Comparison of ENCODE assay signal across 29 mouse cellular contexts in genomic region chr9:54743891-54744290, GRCm38 (mm10). TPM values are rescaled to one million over a fixed set of nuclear protein-coding genes. Genes with fewer than 3 reads are reported as not detected.
DNase-seq lines count a peak whose midpoint lies in the region; ATAC-seq and TF ChIP-seq lines count a peak whose summit lies in the region.
"Had no signal": no experiment of that assay in that cellular context is flagged by ENCODE, and none has a peak within 500 bp of the region (broad histone marks: within the 10 kb centered on the region; RNA-seq: fewer than 3 reads in every experiment).

No protein-coding gene starts in this region.

- H3K27me3 ChIP-seq in forebrain, embryonic 10.5 days (ENCODE audit: poor library complexity, severe bottlenecking) = no peaks in the 10 kb centered on the region
- no peaks in the 10 kb centered on the region for H3K27me3 ChIP-seq in forebrain, postnatal 0 days (ENCODE audit: insufficient read depth, low read length)
- H3K27me3 ChIP-seq: forebrain, embryonic 12.5 days; forebrain, embryonic 15.5 days; intestine, embryonic 15.5 days; Patski had no signal

- no peak for DNase-seq in forebrain, embryonic 10.5 days (ENCODE audit: extremely low spot score, low spot score)
- DNase-seq in forebrain, postnatal 0 days = no peak
- no peak for DNase-seq in kidney, postnatal 4 days
- DNase-seq in left cerebral cortex, adult 18-20 months (ENCODE audit: low spot score in 2 of 2) = no peak
- DNase-seq: adrenal gland, postnatal 10 days; adrenal gland, postnatal 36 days; B cell, adult 2 months; cerebellum, adult 11 months; cerebellum, adult 2 months; cerebellum, adult 9-11 months; cerebellum, postnatal 25 days; embryo, embryonic 11 days; gastrocnemius, postnatal 10 days; gastrocnemius, postnatal 36 days; heart, adult 11 months had no signal

- H3K9me3 ChIP-seq in forebrain, embryonic 10.5 days = no peaks in the 10 kb centered on the region
- H3K9me3 ChIP-seq in forebrain, postnatal 0 days (ENCODE audit: low read length) = no peaks in the 10 kb centered on the region
- H3K9me3 ChIP-seq: forebrain, embryonic 12.5 days; forebrain, embryonic 15.5 days; G1E; hindbrain, embryonic 13.5 days; intestine, embryonic 15.5 days had no signal

- peaks cover 44% of the 10 kb centered on the region for H3K4me1 ChIP-seq in forebrain, embryonic 10.5 days
- no peaks in the 10 kb centered on the region for H3K4me1 ChIP-seq in forebrain, postnatal 0 days (ENCODE audit: insufficient read depth)
- H3K4me1 ChIP-seq: intestine, embryonic 15.5 days had no signal

- H3K9ac ChIP-seq in forebrain, postnatal 0 days = no peak overlapping the region
- H3K9ac ChIP-seq: forebrain, embryonic 12.5 days; forebrain, embryonic 15.5 days; hindbrain, embryonic 13.5 days; intestine, embryonic 15.5 days had no signal

- 89% methylated on average over 4 of the region's 4 CpGs for WGBS in forebrain, embryonic 10.5 days
- 83% methylated on average over 4 of the region's 4 CpGs for WGBS in forebrain, postnatal 0 days

- no peak for TF ChIP-seq CTCF in forebrain, postnatal 0 days (IDR thresholded peaks at IDR 0.05; ENCODE audit: low read depth)

- H3K4me2 ChIP-seq in forebrain, postnatal 0 days (ENCODE audit: low read depth) = no peak overlapping the region
- H3K4me2 ChIP-seq: forebrain, embryonic 12.5 days; forebrain, embryonic 15.5 days; heart, embryonic 11.5 days; hindbrain, embryonic 13.5 days; intestine, embryonic 15.5 days had no signal

- no peak overlapping the region for H3K4me3 ChIP-seq in forebrain, embryonic 10.5 days
- no peak overlapping the region for H3K4me3 ChIP-seq in forebrain, postnatal 0 days (ENCODE audit: low read depth, low read length)
- H3K4me3 ChIP-seq: forebrain, embryonic 12.5 days; forebrain, embryonic 15.5 days; hindbrain, embryonic 13.5 days; intestine, embryonic 15.5 days had no signal

- 0 out of 2 replicates have a peak overlapping the region, but pooled peaks have one; percentile 20 for H3K27ac ChIP-seq in forebrain, embryonic 10.5 days
- H3K27ac ChIP-seq in forebrain, postnatal 0 days (ENCODE audit: low read depth, low read length) = no peak overlapping the region
- H3K27ac ChIP-seq: forebrain, embryonic 12.5 days; forebrain, embryonic 15.5 days; hindbrain, embryonic 13.5 days; intestine, embryonic 15.5 days had no signal

- ATAC-seq in forebrain, postnatal 0 days = no peak
- peak; percentile 48 for ATAC-seq in common myeloid progenitor, adult 5-6 weeks (replicated peaks; ENCODE audit: low read depth, poor library complexity, severe bottlenecking)
- peak; percentile 51 for ATAC-seq in megakaryocyte, adult 5-6 weeks (ENCODE audit: poor library complexity, severe bottlenecking)
- ATAC-seq: forebrain, embryonic 15.5 days; hindbrain, embryonic 16.5 days; intestine, embryonic 15.5 days; Patski had no signal

- H3K36me3 ChIP-seq in forebrain, embryonic 10.5 days (replicated peaks) = no peaks in the 10 kb centered on the region
- H3K36me3 ChIP-seq in forebrain, postnatal 0 days (ENCODE audit: insufficient read depth) = no peaks in the 10 kb centered on the region
- H3K36me3 ChIP-seq: forebrain, embryonic 12.5 days; forebrain, embryonic 15.5 days; G1E; hindbrain, embryonic 13.5 days; intestine, embryonic 15.5 days had no signal

RNA-seq across cellular contexts. Expression of gene Wdr61, which starts 9.6 kb away (rescaled TPM):
- 183 and 188 TPM in 2 replicates for polyA plus RNA-seq in forebrain, embryonic 10.5 days (2016; fragmentation: Nextera tagmentation; extraction: Ambion mirVana)
- 69.0 and 72.6 TPM in 2 replicates for total RNA-seq in forebrain, postnatal 0 days (2014; rRNA removed)
- polyA plus RNA-seq in forebrain, postnatal 0 days (2015; fragmentation: Nextera tagmentation; extraction: Ambion mirVana) = 93.2 and 109 TPM in 2 replicates
- total RNA-seq in common myeloid progenitor, adult 5-6 weeks (2017) = 98.2 and 105 TPM in 2 replicates
- 58.3 and 68.3 TPM in 2 replicates for total RNA-seq in megakaryocyte, adult 5-6 weeks (2015)
- 38.9 and 43.2 TPM in 2 replicates for total RNA-seq in megakaryocyte, adult 5-6 weeks (2017)
- 10 to 100 TPM; 58.9 to 60.0 TPM for total RNA-seq in left cerebral cortex, adult 18-20 months (2021)

RNA-seq across cellular contexts. Expression of gene Crabp1, which starts 20.7 kb away (rescaled TPM):
- 1,057 and 1,193 TPM in 2 replicates for polyA plus RNA-seq in forebrain, embryonic 10.5 days (2016; fragmentation: Nextera tagmentation; extraction: Ambion mirVana)
- 28.4 and 74.1 TPM in 2 replicates for total RNA-seq in forebrain, postnatal 0 days (2014; rRNA removed)
- polyA plus RNA-seq in forebrain, postnatal 0 days (2015; fragmentation: Nextera tagmentation; extraction: Ambion mirVana) = 106 and 110 TPM in 2 replicates
- total RNA-seq in common myeloid progenitor, adult 5-6 weeks (2017) = not detected in 2 replicates
- total RNA-seq in megakaryocyte, adult 5-6 weeks (2015) = not detected in 2 replicates
- not detected in 2 replicates for total RNA-seq in megakaryocyte, adult 5-6 weeks (2017)
- total RNA-seq in left cerebral cortex, adult 18-20 months (2021) = 1 to 10 TPM; 1.8 to 4.8 TPM
- total RNA-seq: CH12.LX; G1E; heart, adult 8-10 months; heart, postnatal 25 days; hematopoietic stem cell, adult 5-6 weeks had no signal
- polyA plus RNA-seq: G1E, Patski had no signal

RNA-seq across cellular contexts. Expression of gene Dnaja4, which starts 45.2 kb away (rescaled TPM):
- polyA plus RNA-seq in forebrain, embryonic 10.5 days (2016; fragmentation: Nextera tagmentation; extraction: Ambion mirVana) = 3.1 TPM in 2 replicates
- total RNA-seq in forebrain, postnatal 0 days (2014; rRNA removed) = 5.8 and 8.9 TPM in 2 replicates
- polyA plus RNA-seq in forebrain, postnatal 0 days (2015; fragmentation: Nextera tagmentation; extraction: Ambion mirVana) = 5.9 and 7.2 TPM in 2 replicates
- total RNA-seq in common myeloid progenitor, adult 5-6 weeks (2017) = 3.8 and 6.7 TPM in 2 replicates
- 0.84 and 1.6 TPM in 2 replicates for total RNA-seq in megakaryocyte, adult 5-6 weeks (2015)
- total RNA-seq in megakaryocyte, adult 5-6 weeks (2017) = 0.62 and 3.7 TPM in 2 replicates
- 10 to 100 TPM; 49.6 to 51.2 TPM for total RNA-seq in left cerebral cortex, adult 18-20 months (2021)
- polyA plus RNA-seq: G1E had no signal
